Mouse (Mus musculus): ENCODE measurements around the gene Mier1. TPM values are rescaled to one million over a fixed set of nuclear protein-coding genes. Genes with fewer than 3 reads are reported as not detected.
A peak's percentile ranks its signal among the peaks of the same experiment; 100 is the strongest.
"Not testable (repeated sequence)": the region's sequence is repeated elsewhere in the genome, so short reads cannot be mapped to it uniquely, and the experiment has no call there.

Gene Mier1
- total RNA-seq, 2 experiments from 2014 or later, result 43.1 to 46.0 TPM

- DNase-seq (ENCODE audit: low spot score in 2 of 2), result peak; percentile 82 to 86
- intact Hi-C loops (cut with DNase I), result loop anchor here (2.0 kb wide), 1 partner anchor 160 kb away; no protein-coding TSS in a partner anchor
Observed at GRCm38 (mm10) chr4:103146339-103146738, 32.1 kb downstream of the Mier1 start.

GRCm38 (mm10) chr4:103151946-103152345 is 37.8 kb downstream of the Mier1 start:
- DNase-seq (ENCODE audit: low spot score in 2 of 2), result no peak
- intact Hi-C loops (cut with DNase I), result no loop called here

- intact Hi-C loops (cut with DNase I), result no loop called here
- DNase-seq (ENCODE audit: low spot score in 2 of 2), result no peak
Observed at GRCm38 (mm10) chr4:103158781-103159180, 44.6 kb downstream of the Mier1 start.

GRCm38 (mm10) chr4:103166198-103166597 is 52.0 kb downstream of the Mier1 start:
- intact Hi-C loops (cut with DNase I), result loop anchor here (10.0 kb wide), 1 partner anchor 179 kb away; no protein-coding TSS in a partner anchor
- not testable (repeated sequence) for DNase-seq (ENCODE audit: low spot score in 2 of 2)

GRCm38 (mm10) chr4:103171256-103171655 is 57.1 kb downstream of the Mier1 start:
- intact Hi-C loops (cut with DNase I), result no loop called here
- DNase-seq (ENCODE audit: low spot score in 2 of 2), result peak; percentile 13 to 14

- no peak for DNase-seq (ENCODE audit: low spot score in 2 of 2)
- intact Hi-C loops (cut with DNase I), result no loop called here
Observed at GRCm38 (mm10) chr4:103173507-103173906, 59.3 kb downstream of the Mier1 start.

- DNase-seq (ENCODE audit: low spot score in 2 of 2), result no peak
- intact Hi-C loops (cut with DNase I), result no loop called here
Observed at GRCm38 (mm10) chr4:103174001-103174400, 59.8 kb downstream of the Mier1 start.

- intact Hi-C loops (cut with DNase I), result no loop called here
- no peak for DNase-seq (ENCODE audit: low spot score in 2 of 2)
Observed at GRCm38 (mm10) chr4:103177681-103178080, 63.5 kb downstream of the Mier1 start.

- peak; percentile 44 to 52 for DNase-seq (ENCODE audit: low spot score in 2 of 2)
- intact Hi-C loops (cut with DNase I), result no loop called here
Observed at GRCm38 (mm10) chr4:103178635-103179318, 64.6 kb downstream of the Mier1 start.

GRCm38 (mm10) chr4:103179581-103179980 is 65.4 kb downstream of the Mier1 start:
- DNase-seq (ENCODE audit: low spot score in 2 of 2), result no peak
- intact Hi-C loops (cut with DNase I), result no loop called here

- no peak for DNase-seq (ENCODE audit: low spot score in 2 of 2)
- intact Hi-C loops (cut with DNase I), result no loop called here
Observed at GRCm38 (mm10) chr4:103180300-103180888, 66.2 kb downstream of the Mier1 start.

- no peak for DNase-seq (ENCODE audit: low spot score in 2 of 2)
- intact Hi-C loops (cut with DNase I), result no loop called here
Observed at GRCm38 (mm10) chr4:103188786-103189640, 74.8 kb downstream of the Mier1 start.

GRCm38 (mm10) chr4:103192421-103192820 is 78.2 kb downstream of the Mier1 start:
- no peak for DNase-seq (ENCODE audit: low spot score in 2 of 2)
- intact Hi-C loops (cut with DNase I), result no loop called here

- DNase-seq (ENCODE audit: low spot score in 2 of 2), result no peak
- intact Hi-C loops (cut with DNase I), result no loop called here
Observed at GRCm38 (mm10) chr4:103197401-103197800, 83.2 kb downstream of the Mier1 start.

GRCm38 (mm10) chr4:103199086-103199485 is 84.9 kb downstream of the Mier1 start:
- intact Hi-C loops (cut with DNase I), result no loop called here
- DNase-seq (ENCODE audit: low spot score in 2 of 2), result no peak

- intact Hi-C loops (cut with DNase I), result no loop called here
Observed at GRCm38 (mm10) chr4:103200046-103200445, 85.9 kb downstream of the Mier1 start.

GRCm38 (mm10) chr4:103203646-103204045 is 89.5 kb downstream of the Mier1 start:
- intact Hi-C loops (cut with DNase I), result no loop called here
- DNase-seq (ENCODE audit: low spot score in 2 of 2), result no peak

More at GRCm38 (mm10) chr4:103200046-103200445, 85.9 kb downstream of the Mier1 start:
- no peak for DNase-seq (ENCODE audit: low spot score in 2 of 2)

- DNase-seq (ENCODE audit: low spot score in 2 of 2), result no peak
- intact Hi-C loops (cut with DNase I), result no loop called here
Observed at GRCm38 (mm10) chr4:103208553-103208952, 94.4 kb downstream of the Mier1 start.

GRCm38 (mm10) chr4:103213859-103214497 is 99.8 kb downstream of the Mier1 start:
- intact Hi-C loops (cut with DNase I), result loop anchor here (5.0 kb wide), 1 partner anchor 102 kb away; the partner anchor contains the start of genes Mier1 and Wdr78
- DNase-seq (ENCODE audit: low spot score in 2 of 2), result peak in 1 of 2 experiments; percentile 12

All from left cerebral cortex, postnatal 14 days (tissue).